Mouse (Mus musculus): ENCODE results near the gene Tab2. TPM values are rescaled to one million over a fixed set of nuclear protein-coding genes. Genes with fewer than 3 reads are reported as not detected.

The Tab2 gene
- polyA plus RNA-seq (2012; rRNA removed) = 21.2 and 30.0 TPM in 2 replicates

GRCm38 (mm10) chr10:7956228-7957001, at the start of gene Tab2:
TSS of gene Tab2 (minus strand) at chr10:7956230.
- peak; percentile 44 for DNase-seq (ENCODE audit: low read depth, low spot score)
- under 1% methylated on average over 96 of the region's 97 CpGs for WGBS

- 76% methylated on average over 10 of the region's 10 CpGs for WGBS
- DNase-seq (ENCODE audit: low read depth, low spot score) = no peak
Observed at GRCm38 (mm10) chr10:7992258-7992919, 36.4 kb upstream of the Tab2 start.

- 56% methylated on average over 5 of the region's 5 CpGs for WGBS
- DNase-seq (ENCODE audit: low read depth, low spot score) = no peak
Observed at GRCm38 (mm10) chr10:7991596-7991995, 35.6 kb upstream of the Tab2 start.

- 87% methylated on average over 8 of the region's 8 CpGs for WGBS
- DNase-seq (ENCODE audit: low read depth, low spot score) = no peak
Observed at GRCm38 (mm10) chr10:7987521-7987920, 31.5 kb upstream of the Tab2 start.

- no peak for DNase-seq (ENCODE audit: low read depth, low spot score)
- WGBS = 87% methylated on average over 9 of the region's 9 CpGs
Observed at GRCm38 (mm10) chr10:7976462-7976861, 20.4 kb upstream of the Tab2 start.

GRCm38 (mm10) chr10:7968747-7969280, 12.8 kb upstream of the Tab2 start:
- 97% methylated on average over 2 of the region's 2 CpGs for WGBS
- DNase-seq (ENCODE audit: low read depth, low spot score) = no peak

- 73% methylated on average over 3 of the region's 3 CpGs for WGBS
- DNase-seq (ENCODE audit: low read depth, low spot score) = no peak
Observed at GRCm38 (mm10) chr10:7967096-7967495, 11.1 kb upstream of the Tab2 start.

- DNase-seq (ENCODE audit: low read depth, low spot score) = no peak
- WGBS = 67% methylated on average over 6 of the region's 6 CpGs
Observed at GRCm38 (mm10) chr10:7959073-7959472, 3.0 kb upstream of the Tab2 start.

- DNase-seq (ENCODE audit: low read depth, low spot score) = no peak
- WGBS = under 1% methylated on average over 25 of the region's 76 CpGs
Observed at GRCm38 (mm10) chr10:7955634-7956121, 352 bp downstream of the Tab2 start.

GRCm38 (mm10) chr10:7954989-7955633, 919 bp downstream of the Tab2 start:
- WGBS = under 1% methylated on average over 22 of the region's 31 CpGs
- DNase-seq (ENCODE audit: low read depth, low spot score) = peak; percentile 19

- 2% methylated on average over 5 of the region's 5 CpGs for WGBS
- no peak for DNase-seq (ENCODE audit: low read depth, low spot score)
Observed at GRCm38 (mm10) chr10:7954627-7954988, 1.4 kb downstream of the Tab2 start.

- 38% methylated on average over 3 of the region's 3 CpGs for WGBS
Observed at GRCm38 (mm10) chr10:7943006-7943405, 13.0 kb downstream of the Tab2 start.

GRCm38 (mm10) chr10:7936556-7937192, 19.4 kb downstream of the Tab2 start:
- 36% methylated on average over 6 of the region's 6 CpGs for WGBS

More at GRCm38 (mm10) chr10:7943006-7943405, 13.0 kb downstream of the Tab2 start:
- DNase-seq (ENCODE audit: low read depth, low spot score) = no peak

GRCm38 (mm10) chr10:7932958-7933357, 23.1 kb downstream of the Tab2 start:
- WGBS = 61% methylated on average over 2 of the region's 2 CpGs
- DNase-seq (ENCODE audit: low read depth, low spot score) = no peak

More at GRCm38 (mm10) chr10:7936556-7937192, 19.4 kb downstream of the Tab2 start:
- no peak for DNase-seq (ENCODE audit: low read depth, low spot score)

GRCm38 (mm10) chr10:7928996-7929395, 27.0 kb downstream of the Tab2 start:
- DNase-seq (ENCODE audit: low read depth, low spot score) = no peak
- 81% methylated on average over 9 of the region's 9 CpGs for WGBS

GRCm38 (mm10) chr10:7925481-7925880, 30.5 kb downstream of the Tab2 start:
- no peak for DNase-seq (ENCODE audit: low read depth, low spot score)
- WGBS = 85% methylated on average over 11 of the region's 11 CpGs

GRCm38 (mm10) chr10:7923433-7923832, 32.6 kb downstream of the Tab2 start:
- no peak for DNase-seq (ENCODE audit: low read depth, low spot score)
- 74% methylated on average over 1 of the region's 1 CpGs for WGBS

GRCm38 (mm10) chr10:7911268-7911667, 44.8 kb downstream of the Tab2 start:
- DNase-seq (ENCODE audit: low read depth, low spot score) = no peak
- whole genome bisulfite sequencing = 77% methylated on average over 10 of the region's 10 CpGs

- DNase-seq (ENCODE audit: low read depth, low spot score) = no peak
- 82% methylated on average over 12 of the region's 12 CpGs for WGBS
Observed at GRCm38 (mm10) chr10:7907151-7907550, 48.9 kb downstream of the Tab2 start.

- WGBS = 96% methylated on average over 5 of the region's 5 CpGs
- no peak for DNase-seq (ENCODE audit: low read depth, low spot score)
Observed at GRCm38 (mm10) chr10:7904157-7904556, 51.9 kb downstream of the Tab2 start.

Measured in large intestine, adult 2 months (tissue).